Mouse (Mus musculus) gastrocnemius, postnatal 10 days (tissue): ENCODE measurements around the gene Atp5g2. TPM values are rescaled to one million over a fixed set of nuclear protein-coding genes. Genes with fewer than 3 reads are reported as not detected.
A peak's percentile ranks its signal among the peaks of the same experiment; 100 is the strongest.

Experiments used
- DNase-seq: peaks from one replicate; pipeline ENCODE4 v3.0.0; 2021; ENCODE audit warnings: mixed read lengths
- long read RNA-seq, 2 experiments: library from polyadenylated mRNA; stranded (forward); transcript quantifications; one replicate each; pipeline ENCODE4 v2.0.0; 2021
- total RNA-seq, 2 experiments: library from RNA; stranded (reverse); gene quantifications; 2 replicates each; pipeline ENCODE4 v1.2.3; 2021

The Atp5g2 gene
- 10 to 100 TPM; 34.2 to 41.1 TPM for total RNA-seq
- long read RNA-seq, experiment 1, transcript Atp5g2-202 (5 exons, 731 nt): major isoform, 81 of 147 reads
- long read RNA-seq, experiment 1, partial matches to known transcripts: 0 of 147 reads
- long read RNA-seq, experiment 1, other reads (novel, unspliced or antisense): 66 of 147 reads
- long read RNA-seq, experiment 2, transcript Atp5g2-202 (5 exons, 731 nt): major isoform, 82 of 160 reads
- long read RNA-seq, experiment 2, partial matches to known transcripts: 1 of 160 reads
- long read RNA-seq, experiment 2, other reads (novel, unspliced or antisense): 77 of 160 reads

DNA sequence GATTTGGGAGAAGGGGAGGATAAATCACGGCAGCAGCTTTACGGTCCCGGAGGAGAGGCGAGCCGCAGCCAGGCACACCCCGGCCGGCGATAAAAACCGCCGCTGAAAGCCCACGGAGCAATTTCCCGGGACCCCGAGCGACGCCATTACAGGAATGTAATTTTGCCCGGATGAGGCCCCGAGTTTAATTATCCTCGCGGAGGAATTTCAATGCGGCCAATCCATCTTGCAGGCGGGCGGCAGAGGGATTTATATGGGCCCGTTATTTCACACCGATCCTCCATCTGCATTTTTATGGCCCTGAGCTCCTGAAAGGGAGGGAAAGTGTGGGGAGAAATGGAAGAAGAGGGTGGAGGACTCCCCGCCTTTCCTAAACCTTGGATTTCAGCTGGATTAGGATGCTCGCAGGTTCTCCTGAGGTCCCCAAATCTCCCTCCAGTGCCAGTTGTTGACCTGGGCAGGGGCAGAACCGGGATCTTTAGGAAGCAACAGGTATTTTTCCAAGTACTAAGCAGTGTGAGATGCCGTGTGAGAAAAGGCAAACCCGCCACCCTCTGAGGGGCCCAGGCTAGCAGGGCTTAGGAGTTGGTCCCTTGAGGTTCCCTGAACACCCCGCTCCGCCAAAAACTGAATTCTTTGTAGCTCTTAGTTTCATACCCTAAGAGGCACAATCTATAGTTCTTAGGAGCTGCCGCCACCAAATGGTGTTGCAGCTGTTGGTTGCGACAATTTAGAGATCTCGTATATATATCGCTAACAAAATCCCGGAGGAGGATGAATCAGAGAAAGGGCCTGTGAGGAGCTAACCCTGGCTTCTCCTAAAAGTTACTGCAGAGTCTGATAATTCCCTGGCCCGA, at the start of gene Atp5g2:
Gene Atp5g2 (minus strand): TSS at position 138 of the 857 bp plus-strand sequence.
- DNase-seq: peak; percentile 21

- DNase-seq: no peak
These were observed 49.1 kb upstream of the Atp5g2 start for GRCm38 (mm10) chr15:102721016-102721898.

- DNase-seq: peak; percentile 62
These were observed 44.0 kb upstream of the Atp5g2 start for GRCm38 (mm10) chr15:102716132-102716531.

DNA sequence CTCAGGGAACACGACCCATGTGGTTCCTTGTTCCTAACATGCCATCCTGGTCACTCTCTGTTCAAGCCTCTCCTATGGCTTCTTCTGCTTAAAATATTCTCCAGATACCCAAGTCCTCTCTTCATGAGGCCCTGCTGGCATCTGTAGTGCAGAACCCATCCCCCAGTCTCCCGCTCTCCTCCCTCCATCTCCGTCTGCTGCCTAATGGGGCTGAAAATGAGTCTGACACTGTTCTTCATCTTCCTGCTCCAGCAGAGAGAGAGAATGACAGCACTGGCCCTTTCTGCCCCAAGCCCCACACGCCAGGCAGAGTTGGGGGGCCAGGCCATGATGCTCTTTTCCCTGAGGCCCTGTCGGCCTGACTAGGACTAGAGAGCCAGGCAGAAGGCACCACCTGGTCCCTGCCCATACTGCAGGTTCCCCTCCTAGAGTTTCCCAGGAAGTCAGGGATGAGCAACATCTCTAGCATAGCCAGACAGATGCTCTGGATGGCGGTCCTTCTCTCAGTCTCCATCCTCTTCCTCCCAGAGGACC, 35.7 kb upstream of the Atp5g2 start:
- no peak for DNase-seq

- no peak for DNase-seq
These were observed 33.9 kb upstream of the Atp5g2 start for GRCm38 (mm10) chr15:102705923-102706503.

DNA sequence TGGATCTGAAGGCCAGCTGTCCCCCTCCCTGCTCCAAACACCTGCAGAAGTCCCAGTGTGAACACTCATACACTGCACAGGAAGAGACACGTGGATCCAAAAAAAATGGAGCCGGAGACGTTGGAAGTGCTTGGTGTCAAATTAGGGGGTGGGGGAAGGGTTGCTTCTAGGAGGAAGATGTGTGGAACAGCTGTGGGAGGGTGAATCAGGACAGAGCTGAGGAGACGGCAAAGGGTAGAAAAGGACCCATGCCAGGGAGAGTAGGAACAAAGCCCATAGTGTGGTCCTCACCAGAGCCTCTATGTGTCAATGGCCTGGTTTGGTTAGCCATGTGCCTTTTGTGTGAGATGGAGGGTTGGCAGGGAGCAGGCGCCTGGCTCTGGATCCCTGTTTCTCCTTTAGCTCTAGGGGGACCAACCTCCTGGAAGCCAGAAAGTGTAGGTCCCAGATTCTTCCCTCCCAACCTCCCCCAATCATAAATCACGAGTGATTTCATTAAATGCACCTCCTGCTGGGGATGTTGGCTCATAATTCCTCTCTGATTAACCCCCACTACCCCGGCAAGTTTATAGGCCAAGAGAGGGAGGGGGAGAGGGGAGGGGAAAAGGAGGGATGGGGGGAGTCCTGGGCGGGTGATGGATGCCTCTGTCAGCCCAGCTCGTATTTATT, 33.2 kb upstream of the Atp5g2 start:
- DNase-seq: no peak

- no peak for DNase-seq
These were observed 32.7 kb upstream of the Atp5g2 start for GRCm38 (mm10) chr15:102704806-102705205.

DNA sequence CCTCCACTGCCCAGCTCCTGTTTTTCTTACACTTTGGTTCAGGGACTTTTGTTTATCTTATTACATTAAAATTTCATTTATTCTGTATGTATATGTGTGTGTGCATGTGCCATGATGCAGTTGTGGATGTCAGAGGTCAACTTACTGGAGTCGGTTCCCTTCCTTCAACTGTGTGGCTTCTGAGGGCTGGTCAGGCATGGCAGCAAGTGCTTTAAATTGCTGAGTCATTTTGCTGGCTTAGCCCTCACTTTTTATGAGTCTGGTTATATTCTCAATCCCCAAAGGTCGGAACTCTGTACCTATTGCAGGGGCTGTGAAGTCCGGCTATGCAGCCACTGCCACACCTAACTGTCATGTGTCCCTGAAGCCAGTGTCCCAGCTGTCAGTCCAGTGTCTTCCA, 30.8 kb upstream of the Atp5g2 start:
- DNase-seq: no peak

GRCm38 (mm10) chr15:102698193-102698592, 26.0 kb upstream of the Atp5g2 start:
- peak; percentile 86 for DNase-seq

GRCm38 (mm10) chr15:102696899-102697298, 24.7 kb upstream of the Atp5g2 start:
- no peak for DNase-seq

GRCm38 (mm10) chr15:102693600-102693999, 21.4 kb upstream of the Atp5g2 start:
- DNase-seq: peak; percentile 48

- peak; percentile 73 for DNase-seq
These were observed 20.8 kb upstream of the Atp5g2 start for GRCm38 (mm10) chr15:102692991-102693411.

- peak; percentile 18 for DNase-seq
These were observed 20.2 kb upstream of the Atp5g2 start for GRCm38 (mm10) chr15:102692321-102692804.

GRCm38 (mm10) chr15:102685791-102686190, 13.6 kb upstream of the Atp5g2 start:
- DNase-seq: no peak

- no peak for DNase-seq
These were observed 11.5 kb upstream of the Atp5g2 start for GRCm38 (mm10) chr15:102683670-102684069.

DNA sequence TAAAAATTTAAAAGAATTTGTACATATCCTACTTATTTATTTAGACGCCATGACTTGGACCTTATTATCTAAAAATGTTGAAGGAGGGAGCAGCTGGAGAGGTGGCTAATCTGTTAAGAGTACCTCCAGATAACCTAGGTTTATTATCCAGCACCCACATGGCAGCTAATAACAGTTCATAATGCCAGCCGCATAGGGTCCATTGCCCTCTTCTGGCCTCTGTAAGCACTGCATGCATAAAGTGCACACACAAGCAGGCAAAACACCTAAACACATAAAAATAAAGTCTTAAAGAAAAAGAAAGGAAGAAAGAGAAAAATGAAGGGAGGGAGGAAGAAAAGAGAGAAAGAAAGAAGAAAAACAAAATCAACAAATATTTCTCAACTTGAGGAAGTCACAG, 4.2 kb upstream of the Atp5g2 start:
- no peak for DNase-seq

GRCm38 (mm10) chr15:102673548-102673947, 1.4 kb upstream of the Atp5g2 start:
- DNase-seq: peak; percentile 24

- DNase-seq: peak; percentile 84
These were observed 384 bp downstream of the Atp5g2 start for GRCm38 (mm10) chr15:102671721-102672214.

- DNase-seq: peak; percentile 98
These were observed 1.2 kb downstream of the Atp5g2 start for GRCm38 (mm10) chr15:102670767-102671575.

- DNase-seq: no peak
These were observed 1.9 kb downstream of the Atp5g2 start for GRCm38 (mm10) chr15:102670281-102670680.
